Mouse (Mus musculus): Measurements from ENCODE around the gene Dnah8. TPM values are rescaled to one million over a fixed set of nuclear protein-coding genes. Genes with fewer than 3 reads are reported as not detected.
"Not testable (repeated sequence)": the region's sequence is repeated elsewhere in the genome, so short reads cannot be mapped to it uniquely, and the experiment has no call there.

Dnah8 gene
- polyA plus RNA-seq, 1 experiment from 2014 or later = 2.9 TPM

- WGBS = under 1% methylated on average over 34 of the region's 34 CpGs
- Histone ChIP-seq H3K27me3 (ENCODE audit: control insufficient read depth, insufficient read depth, low read depth, low read length) (no peaks in the 10 kb centered on the region), H3K27ac (ENCODE audit: low read length) (peak overlapping the region; percentile 80), H3K4me3 (ENCODE audit: low read depth, low read length) (peak overlapping the region; percentile 73), H3K9me3 (replicated peaks; ENCODE audit: control insufficient read depth, low read length, poor library complexity, severe bottlenecking) (no peaks in the 10 kb centered on the region), H3K36me3 (ENCODE audit: control insufficient read depth, insufficient read depth, low read length) (no peaks in the 10 kb centered on the region), H3K4me2 (ENCODE audit: low read length) (peak overlapping the region; percentile 86), H3K9ac (ENCODE audit: low read depth, low read length) (peak overlapping the region; percentile 84), H3K4me1 (ENCODE audit: control insufficient read depth, insufficient read depth, low read length) (peaks cover 9% of the 10 kb centered on the region)
- ATAC-seq = peak; percentile 100
Measured at GRCm38 (mm10) chr17:30612075-30612859, 11.9 kb upstream of the Dnah8 start.

- H3K4me3 ChIP-seq (ENCODE audit: low read depth, low read length) = no peak overlapping the region
- ATAC-seq = no peak
Measured at GRCm38 (mm10) chr17:30613350-30613749, 10.8 kb upstream of the Dnah8 start.

GRCm38 (mm10) chr17:30616203-30616602, 8.0 kb upstream of the Dnah8 start:
- WGBS = 84% methylated on average over 5 of the region's 5 CpGs
- H3K4me2 ChIP-seq (ENCODE audit: low read length) = no peak overlapping the region
- H3K9me3 ChIP-seq (replicated peaks; ENCODE audit: control insufficient read depth, low read length, poor library complexity, severe bottlenecking) = no peaks in the 10 kb centered on the region
- no peak overlapping the region for H3K27ac ChIP-seq (ENCODE audit: low read length)
- H3K4me3 ChIP-seq (ENCODE audit: low read depth, low read length) = no peak overlapping the region
- H3K9ac ChIP-seq (ENCODE audit: low read depth, low read length) = no peak overlapping the region
- no peak for ATAC-seq
- H3K4me1 ChIP-seq (ENCODE audit: control insufficient read depth, insufficient read depth, low read length) = peaks cover 7% of the 10 kb centered on the region
- no peaks in the 10 kb centered on the region for H3K36me3 ChIP-seq (ENCODE audit: control insufficient read depth, insufficient read depth, low read length)
- H3K27me3 ChIP-seq (ENCODE audit: control insufficient read depth, insufficient read depth, low read depth, low read length) = no peaks in the 10 kb centered on the region

More at GRCm38 (mm10) chr17:30613350-30613749, 10.8 kb upstream of the Dnah8 start:
- H3K9me3 ChIP-seq (replicated peaks; ENCODE audit: control insufficient read depth, low read length, poor library complexity, severe bottlenecking) = no peaks in the 10 kb centered on the region
- H3K27me3 ChIP-seq (ENCODE audit: control insufficient read depth, insufficient read depth, low read depth, low read length) = no peaks in the 10 kb centered on the region
- H3K4me2 ChIP-seq (ENCODE audit: low read length) = no peak overlapping the region
- no peak overlapping the region for H3K27ac ChIP-seq (ENCODE audit: low read length)
- peaks cover 9% of the 10 kb centered on the region for H3K4me1 ChIP-seq (ENCODE audit: control insufficient read depth, insufficient read depth, low read length)
- no peaks in the 10 kb centered on the region for H3K36me3 ChIP-seq (ENCODE audit: control insufficient read depth, insufficient read depth, low read length)
- no peak overlapping the region for H3K9ac ChIP-seq (ENCODE audit: low read depth, low read length)

- no peak for ATAC-seq
- Histone ChIP-seq H3K4me1 (ENCODE audit: control insufficient read depth, insufficient read depth, low read length) (no peaks in the 10 kb centered on the region), H3K9me3 (replicated peaks; ENCODE audit: control insufficient read depth, low read length, poor library complexity, severe bottlenecking) (no peaks in the 10 kb centered on the region), H3K27ac (ENCODE audit: low read length) (no peak overlapping the region), H3K4me2 (ENCODE audit: low read length) (no peak overlapping the region), H3K4me3 (ENCODE audit: low read depth, low read length) (no peak overlapping the region), H3K27me3 (ENCODE audit: control insufficient read depth, insufficient read depth, low read depth, low read length) (no peaks in the 10 kb centered on the region), H3K9ac (ENCODE audit: low read depth, low read length) (no peak overlapping the region), H3K36me3 (ENCODE audit: control insufficient read depth, insufficient read depth, low read length) (no peaks in the 10 kb centered on the region)
- WGBS = 82% methylated on average over 3 of the region's 3 CpGs
Measured at GRCm38 (mm10) chr17:30618136-30618891, 5.8 kb upstream of the Dnah8 start.

GRCm38 (mm10) chr17:30619153-30619552, 5.0 kb upstream of the Dnah8 start:
- Histone ChIP-seq H3K4me2 (ENCODE audit: low read length) (no peak overlapping the region), H3K9ac (ENCODE audit: low read depth, low read length) (no peak overlapping the region), H3K36me3 (ENCODE audit: control insufficient read depth, insufficient read depth, low read length) (no peaks in the 10 kb centered on the region), H3K4me1 (ENCODE audit: control insufficient read depth, insufficient read depth, low read length) (no peaks in the 10 kb centered on the region), H3K27me3 (ENCODE audit: control insufficient read depth, insufficient read depth, low read depth, low read length) (no peaks in the 10 kb centered on the region), H3K9me3 (replicated peaks; ENCODE audit: control insufficient read depth, low read length, poor library complexity, severe bottlenecking) (no peaks in the 10 kb centered on the region), H3K4me3 (ENCODE audit: low read depth, low read length) (no peak overlapping the region), H3K27ac (ENCODE audit: low read length) (no peak overlapping the region)
- no peak for ATAC-seq
- 39% methylated on average over 2 of the region's 2 CpGs for WGBS

- Histone ChIP-seq H3K9me3 (replicated peaks; ENCODE audit: control insufficient read depth, low read length, poor library complexity, severe bottlenecking) (no peaks in the 10 kb centered on the region), H3K4me2 (ENCODE audit: low read length) (no peak overlapping the region), H3K27ac (ENCODE audit: low read length) (no peak overlapping the region), H3K9ac (ENCODE audit: low read depth, low read length) (no peak overlapping the region), H3K36me3 (ENCODE audit: control insufficient read depth, insufficient read depth, low read length) (no peaks in the 10 kb centered on the region), H3K4me3 (ENCODE audit: low read depth, low read length) (no peak overlapping the region), H3K4me1 (ENCODE audit: control insufficient read depth, insufficient read depth, low read length) (no peaks in the 10 kb centered on the region), H3K27me3 (ENCODE audit: control insufficient read depth, insufficient read depth, low read depth, low read length) (no peaks in the 10 kb centered on the region)
- WGBS = 73% methylated on average over 2 of the region's 2 CpGs
- no peak for ATAC-seq
Measured at GRCm38 (mm10) chr17:30620548-30620947, 3.6 kb upstream of the Dnah8 start.

GRCm38 (mm10) chr17:30621450-30621849, 2.7 kb upstream of the Dnah8 start:
- Histone ChIP-seq H3K4me3 (ENCODE audit: low read depth, low read length) (no peak overlapping the region), H3K9me3 (replicated peaks; ENCODE audit: control insufficient read depth, low read length, poor library complexity, severe bottlenecking) (no peaks in the 10 kb centered on the region), H3K4me2 (ENCODE audit: low read length) (no peak overlapping the region), H3K4me1 (ENCODE audit: control insufficient read depth, insufficient read depth, low read length) (no peaks in the 10 kb centered on the region), H3K27me3 (ENCODE audit: control insufficient read depth, insufficient read depth, low read depth, low read length) (no peaks in the 10 kb centered on the region), H3K36me3 (ENCODE audit: control insufficient read depth, insufficient read depth, low read length) (no peaks in the 10 kb centered on the region), H3K27ac (ENCODE audit: low read length) (no peak overlapping the region), H3K9ac (ENCODE audit: low read depth, low read length) (no peak overlapping the region)
- no peak for ATAC-seq
- 65% methylated on average over 4 of the region's 4 CpGs for WGBS

GRCm38 (mm10) chr17:30623200-30623599, 954 bp upstream of the Dnah8 start:
- WGBS = 89% methylated on average over 3 of the region's 3 CpGs
- Histone ChIP-seq H3K4me1 (ENCODE audit: control insufficient read depth, insufficient read depth, low read length) (no peaks in the 10 kb centered on the region), H3K9ac (ENCODE audit: low read depth, low read length) (no peak overlapping the region), H3K27me3 (ENCODE audit: control insufficient read depth, insufficient read depth, low read depth, low read length) (no peaks in the 10 kb centered on the region), H3K4me3 (ENCODE audit: low read depth, low read length) (no peak overlapping the region), H3K36me3 (ENCODE audit: control insufficient read depth, insufficient read depth, low read length) (no peaks in the 10 kb centered on the region), H3K4me2 (ENCODE audit: low read length) (no peak overlapping the region), H3K9me3 (replicated peaks; ENCODE audit: control insufficient read depth, low read length, poor library complexity, severe bottlenecking) (no peaks in the 10 kb centered on the region), H3K27ac (ENCODE audit: low read length) (no peak overlapping the region)
- no peak for ATAC-seq

GRCm38 (mm10) chr17:30626719-30627118, 2.6 kb downstream of the Dnah8 start, which contains the start of gene Glo1:
Glo1 (minus strand) TSS chr17:30626871.
- H3K4me2 ChIP-seq (ENCODE audit: low read length); H3K4me1 ChIP-seq (ENCODE audit: control insufficient read depth, insufficient read depth, low read length); H3K9ac ChIP-seq (ENCODE audit: low read depth, low read length); H3K27ac ChIP-seq (ENCODE audit: low read length); ATAC-seq; H3K36me3 ChIP-seq (ENCODE audit: control insufficient read depth, insufficient read depth, low read length); H3K4me3 ChIP-seq (ENCODE audit: low read depth, low read length); H3K27me3 ChIP-seq (ENCODE audit: control insufficient read depth, insufficient read depth, low read depth, low read length); H3K9me3 ChIP-seq (replicated peaks; ENCODE audit: control insufficient read depth, low read length, poor library complexity, severe bottlenecking): not testable (repeated sequence)
- no CpG with 5 or more reads among the region's 20 CpGs for WGBS

All from midbrain, embryonic 16.5 days (tissue).